Mouse (Mus musculus) liver, postnatal 0 days (tissue): ENCODE measurements at regions not wholly inside any gene's neighbourhood (a gene's known extent, or its start where the extent isn't known, plus 50 kb on each side); places are given as distances from the start of the nearest gene placed in this dataset.

Experiments
- ATAC-seq: fragments of 200-750 bp; cut with Nextera tagmentation; 2 replicates; pipeline ENCODE4 v1.8.0; 2017; ENCODE audit warnings: mild to moderate bottlenecking, moderate library complexity
- DNase-seq: peaks from one replicate; pipeline ENCODE4 v3.0.0-alpha.2; 2016
- H3K27ac ChIP-seq: fragments of 300-500 bp; sonication (generic); 2 replicates; pipeline ENCODE4 v1.5.1; 2014; ENCODE audit warnings: antibody characterized with exemption, moderate library complexity, mild to moderate bottlenecking, low read depth
- H3K27me3 ChIP-seq: fragments of 300-500 bp; sonication (generic); 2 replicates; pipeline ENCODE4 v1.6.1; 2014; ENCODE audit warnings: low read length, control low read depth, mixed read lengths; ENCODE audit not compliant: insufficient read depth
- H3K36me3 ChIP-seq: fragments of 300-500 bp; sonication (generic); replicated peaks from 2 replicates; pipeline ENCODE4 v1.6.1; 2014; ENCODE audit warnings: mild to moderate bottlenecking, control low read depth, low read length, moderate library complexity, mixed read lengths; ENCODE audit not compliant: insufficient read depth
- H3K4me1 ChIP-seq: fragments of 300-500 bp; sonication (generic); 2 replicates; pipeline ENCODE4 v1.6.1; 2014; ENCODE audit warnings: antibody characterized with exemption, mild to moderate bottlenecking, control low read depth; ENCODE audit not compliant: insufficient read depth
- H3K4me2 ChIP-seq: fragments of 300-500 bp; sonication (generic); 2 replicates; pipeline ENCODE4 v1.6.1; 2014; ENCODE audit warnings: low read depth, mild to moderate bottlenecking, low read length, moderate library complexity, mixed read lengths
- H3K4me3 ChIP-seq: fragments of 300-500 bp; sonication (generic); 2 replicates; pipeline ENCODE4 v1.5.1; 2014; ENCODE audit warnings: low read depth, low read length
- H3K9ac ChIP-seq: fragments of 300-500 bp; sonication (generic); replicated peaks from 2 replicates; pipeline ENCODE4 v1.6.1; 2014; ENCODE audit warnings: mild to moderate bottlenecking, moderate library complexity
- H3K9me3 ChIP-seq: fragments of 300-500 bp; sonication (generic); 2 replicates; pipeline ENCODE4 v1.6.1; 2016; ENCODE audit warnings: mild to moderate bottlenecking, control low read depth, low read length, mixed read lengths
- CTCF ChIP-seq: sonication (generic); IDR thresholded peaks from 2 replicates; pipeline ENCODE4 v1.5.1; 2016; ENCODE audit warnings: antibody characterized with exemption, low read depth
- EP300 ChIP-seq: IDR thresholded peaks from 2 replicates; pipeline ENCODE4 v1.6.1; 2016; ENCODE audit warnings: antibody characterized with exemption, low read depth, mild to moderate bottlenecking
- WGBS: fragments of 180-500 bp; shearing (Covaris S2); extraction: QIAGEN DNeasy Blood & Tissue Kit; methylation state at CpG from one replicate; pipeline ENCODE4 v1.1.7; 2014; ENCODE audit not compliant: insufficient replicate concordance; 5-methylcytosine and 5-hydroxymethylcytosine counted together

GRCm38 (mm10) chr16:5524375-5524774 is 268.6 kb upstream of the Eef2kmt start:
- Histone ChIP-seq H3K4me3 (no peak overlapping the region), H3K4me2 (no peak overlapping the region), H3K9me3 (no peaks in the 10 kb centered on the region), H3K27me3 (no peaks in the 10 kb centered on the region), H3K4me1 (no peaks in the 10 kb centered on the region), H3K9ac (no peak overlapping the region), H3K36me3 (no peaks in the 10 kb centered on the region), H3K27ac (no peak overlapping the region)
- TF ChIP-seq EP300, result no peak
- 74% methylated on average over 5 of the region's 5 CpGs for WGBS
- ATAC-seq, result no peak
- no peak for DNase-seq

- H3K36me3 ChIP-seq, result no peaks in the 10 kb centered on the region
- no peak overlapping the region for H3K4me3 ChIP-seq
- 85% methylated on average over 7 of the region's 7 CpGs for WGBS
- no peaks in the 10 kb centered on the region for H3K4me1 ChIP-seq
- TF ChIP-seq CTCF, result no peak
- no peak overlapping the region for H3K9ac ChIP-seq
- no peak overlapping the region for H3K27ac ChIP-seq
- H3K27me3 ChIP-seq, result no peaks in the 10 kb centered on the region
- H3K9me3 ChIP-seq, result no peaks in the 10 kb centered on the region
- H3K4me2 ChIP-seq, result no peak overlapping the region
- DNase-seq (no peak), ATAC-seq (no peak)
Measured at GRCm38 (mm10) chr16:5523402-5524021, 267.7 kb upstream of the Eef2kmt start.

GRCm38 (mm10) chr16:5517746-5518145 is 262.0 kb upstream of the Eef2kmt start:
- DNase-seq, result no peak
- no peaks in the 10 kb centered on the region for H3K4me1 ChIP-seq
- 60% methylated on average over 5 of the region's 5 CpGs for WGBS

GRCm38 (mm10) chr16:5515867-5516266 is 260.1 kb upstream of the Eef2kmt start:
- H3K9me3 ChIP-seq, result no peaks in the 10 kb centered on the region
- H3K27me3 ChIP-seq, result no peaks in the 10 kb centered on the region
- ATAC-seq, result no peak
- H3K4me3 ChIP-seq, result no peak overlapping the region
- no peaks in the 10 kb centered on the region for H3K36me3 ChIP-seq
- H3K27ac ChIP-seq, result no peak overlapping the region
- H3K4me1 ChIP-seq, result no peaks in the 10 kb centered on the region
- no peak overlapping the region for H3K4me2 ChIP-seq
- 69% methylated on average over 5 of the region's 5 CpGs for WGBS
- no peak for TF ChIP-seq CTCF
- DNase-seq, result no peak
- no peak overlapping the region for H3K9ac ChIP-seq

More at GRCm38 (mm10) chr16:5517746-5518145, 262.0 kb upstream of the Eef2kmt start:
- no peaks in the 10 kb centered on the region for H3K36me3 ChIP-seq
- no peak overlapping the region for H3K9ac ChIP-seq
- H3K4me3 ChIP-seq, result no peak overlapping the region
- no peak overlapping the region for H3K4me2 ChIP-seq
- no peaks in the 10 kb centered on the region for H3K27me3 ChIP-seq
- no peak for ATAC-seq
- no peak overlapping the region for H3K27ac ChIP-seq
- TF ChIP-seq CTCF (no peak), EP300 (no peak)
- no peaks in the 10 kb centered on the region for H3K9me3 ChIP-seq

- H3K4me3 ChIP-seq, result no peak overlapping the region
- no peak overlapping the region for H3K4me2 ChIP-seq
- 72% methylated on average over 8 of the region's 8 CpGs for WGBS
- no peaks in the 10 kb centered on the region for H3K36me3 ChIP-seq
- ATAC-seq (no peak), DNase-seq (no peak)
- TF ChIP-seq EP300 (no peak), CTCF (no peak)
- H3K4me1 ChIP-seq, result no peaks in the 10 kb centered on the region
- H3K9ac ChIP-seq, result no peak overlapping the region
- no peak overlapping the region for H3K27ac ChIP-seq
- H3K27me3 ChIP-seq, result no peaks in the 10 kb centered on the region
- H3K9me3 ChIP-seq, result no peaks in the 10 kb centered on the region
Measured at GRCm38 (mm10) chr16:5507261-5507660, 251.5 kb upstream of the Eef2kmt start.

- no peak overlapping the region for H3K27ac ChIP-seq
- ATAC-seq (no peak), DNase-seq (no peak)
- no peak overlapping the region for H3K9ac ChIP-seq
- no peaks in the 10 kb centered on the region for H3K27me3 ChIP-seq
- no peaks in the 10 kb centered on the region for H3K36me3 ChIP-seq
- TF ChIP-seq CTCF (no peak), EP300 (no peak)
- H3K9me3 ChIP-seq, result no peaks in the 10 kb centered on the region
- no peak overlapping the region for H3K4me3 ChIP-seq
- H3K4me2 ChIP-seq, result no peak overlapping the region
- 79% methylated on average over 7 of the region's 7 CpGs for WGBS
- no peaks in the 10 kb centered on the region for H3K4me1 ChIP-seq
Measured at GRCm38 (mm10) chr16:5501961-5502360, 246.2 kb upstream of the Eef2kmt start.

- 0 out of 2 replicates have a peak, but pooled peaks cover 3% of the 10 kb centered on the region for H3K4me1 ChIP-seq
- TF ChIP-seq CTCF (no peak), EP300 (no peak)
- DNase-seq (no peak), ATAC-seq (no peak)
- WGBS, result 74% methylated on average over 2 of the region's 2 CpGs
- H3K27me3 ChIP-seq, result no peaks in the 10 kb centered on the region
- no peak overlapping the region for H3K9ac ChIP-seq
- H3K27ac ChIP-seq, result no peak overlapping the region
- no peak overlapping the region for H3K4me2 ChIP-seq
- H3K36me3 ChIP-seq, result no peaks in the 10 kb centered on the region
- no peak overlapping the region for H3K4me3 ChIP-seq
- H3K9me3 ChIP-seq, result no peaks in the 10 kb centered on the region
Measured at GRCm38 (mm10) chr16:5496051-5496685, 240.4 kb upstream of the Eef2kmt start.
